Mouse (Mus musculus): ENCODE measurements around the gene Rad17.

The Rad17 gene

GRCm38 (mm10) chr13:100612903-100613302 lies 37.9 kb downstream of the Rad17 start:
- no peak for DNase-seq (ENCODE audit: low spot score)

- DNase-seq (ENCODE audit: low spot score) = no peak
These were observed 38.6 kb downstream of the Rad17 start for GRCm38 (mm10) chr13:100612251-100612650.

GRCm38 (mm10) chr13:100611266-100611665 lies 39.6 kb downstream of the Rad17 start:
- no peak for DNase-seq (ENCODE audit: low spot score)

GRCm38 (mm10) chr13:100607756-100608155 lies 43.1 kb downstream of the Rad17 start:
- no peak for DNase-seq (ENCODE audit: low spot score)

GRCm38 (mm10) chr13:100605845-100606244 lies 45.0 kb downstream of the Rad17 start:
- no peak for DNase-seq (ENCODE audit: low spot score)

- no peak for DNase-seq (ENCODE audit: low spot score)
These were observed 47.1 kb downstream of the Rad17 start for GRCm38 (mm10) chr13:100603738-100604095.

GRCm38 (mm10) chr13:100603031-100603737 lies 47.7 kb downstream of the Rad17 start:
- no peak for DNase-seq (ENCODE audit: low spot score)

- no peak for DNase-seq (ENCODE audit: low spot score)
These were observed 48.5 kb downstream of the Rad17 start for GRCm38 (mm10) chr13:100602239-100602902.

GRCm38 (mm10) chr13:100601034-100601433 lies 49.8 kb downstream of the Rad17 start:
- DNase-seq (ENCODE audit: low spot score) = no peak

GRCm38 (mm10) chr13:100600317-100600716 lies 50.5 kb downstream of the Rad17 start:
- no peak for DNase-seq (ENCODE audit: low spot score)

- DNase-seq (ENCODE audit: low spot score) = no peak
These were observed 53.6 kb downstream of the Rad17 start for GRCm38 (mm10) chr13:100597284-100597683.

GRCm38 (mm10) chr13:100595552-100595885 lies 55.3 kb downstream of the Rad17 start:
- no peak for DNase-seq (ENCODE audit: low spot score)

- no peak for DNase-seq (ENCODE audit: low spot score)
These were observed 55.9 kb downstream of the Rad17 start for GRCm38 (mm10) chr13:100594838-100595551.

- no peak for DNase-seq (ENCODE audit: low spot score)
These were observed 56.6 kb downstream of the Rad17 start for GRCm38 (mm10) chr13:100594041-100594792.

GRCm38 (mm10) chr13:100588646-100589045 lies 62.2 kb downstream of the Rad17 start:
- no peak for DNase-seq (ENCODE audit: low spot score)

- DNase-seq (ENCODE audit: low spot score) = no peak
These were observed 68.7 kb downstream of the Rad17 start for GRCm38 (mm10) chr13:100582144-100582543.

- DNase-seq (ENCODE audit: low spot score) = no peak
These were observed 69.2 kb downstream of the Rad17 start for GRCm38 (mm10) chr13:100581701-100582100.

GRCm38 (mm10) chr13:100579951-100580350 lies 70.9 kb downstream of the Rad17 start:
- DNase-seq (ENCODE audit: low spot score) = no peak

- no peak for DNase-seq (ENCODE audit: low spot score)
These were observed 71.6 kb downstream of the Rad17 start for GRCm38 (mm10) chr13:100579220-100579619.

- no peak for DNase-seq (ENCODE audit: low spot score)
These were observed 74.9 kb downstream of the Rad17 start for GRCm38 (mm10) chr13:100575950-100576349.

- DNase-seq (ENCODE audit: low spot score) = no peak
These were observed 80.1 kb downstream of the Rad17 start for GRCm38 (mm10) chr13:100570713-100571112.

GRCm38 (mm10) chr13:100568359-100568758 lies 82.5 kb downstream of the Rad17 start:
- DNase-seq (ENCODE audit: low spot score) = no peak
